Mouse (Mus musculus): ENCODE measurements at regions not wholly inside any gene's neighbourhood (a gene's known extent, or its start where the extent isn't known, plus 50 kb on each side); places are given as distances from the start of the nearest gene placed in this dataset.

DNA sequence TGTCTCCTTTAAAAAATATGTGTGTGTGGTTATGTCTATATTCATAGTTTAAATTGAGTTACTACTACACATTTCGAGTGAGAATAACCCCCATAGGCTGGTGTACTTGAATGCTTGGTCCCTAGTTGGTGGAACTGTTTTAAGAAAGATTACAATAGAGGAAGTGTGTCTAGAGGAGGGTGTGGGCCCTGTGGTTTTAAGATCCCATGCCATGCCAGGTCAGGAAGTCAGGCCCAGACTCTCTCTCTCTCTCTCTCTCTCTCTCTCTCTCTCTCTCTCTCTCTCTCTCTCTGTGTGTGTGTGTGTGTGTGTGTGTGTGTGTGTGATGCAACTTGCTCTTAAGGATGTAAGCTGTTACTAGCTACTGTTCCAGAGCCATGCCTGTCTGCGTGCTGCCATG, 73.7 kb upstream of the Prlr start:
- TF ChIP-seq EP300 (IDR thresholded peaks at IDR 0.05; ENCODE audit: low read depth in 1 of 2, low read length in 2 of 2) (peak; percentile 64 to 75), CTCF (IDR thresholded peaks at IDR 0.05 in 2 of 3, conservative IDR thresholded peaks at IDR 0.05 in 1 of 3; ENCODE audit: control insufficient read depth in 1 of 3, insufficient read depth in 1 of 3, low read depth in 2 of 3, low read length in 3 of 3, poor library complexity in 1 of 3, severe bottlenecking in 1 of 3) (no peak), ELF1 (IDR thresholded peaks at IDR 0.05; ENCODE audit: low read depth, low read length) (no peak), HCFC1 (IDR thresholded peaks at IDR 0.05; ENCODE audit: low read depth, low read length) (no peak), POLR2A (IDR thresholded peaks at IDR 0.05; ENCODE audit: control insufficient read depth in 1 of 2, insufficient read depth in 1 of 2, low read depth in 1 of 2, low read length in 2 of 2, poor library complexity in 1 of 2) (no peak), ZC3H11A (IDR thresholded peaks at IDR 0.05; ENCODE audit: low read depth, low read length) (no peak), POLR2AphosphoS2 (IDR thresholded peaks at IDR 0.05; ENCODE audit: low read length) (no peak), ETS1 (IDR thresholded peaks at IDR 0.05; ENCODE audit: low read depth, low read length) (peak; percentile 68)

Measured in MEL (cell line).